Mouse (Mus musculus) lung, postnatal 0 days (tissue): ENCODE measurements at regions not wholly inside any gene's neighbourhood (a gene's known extent, or its start where the extent isn't known, plus 50 kb on each side); places are given as distances from the start of the nearest gene placed in this dataset.

Experiments
- CTCF ChIP-seq: IDR thresholded peaks from 2 replicates; pipeline ENCODE4 v1.5.1; 2016; ENCODE audit warnings: antibody characterized with exemption, mild to moderate bottlenecking
- EP300 ChIP-seq: IDR thresholded peaks from 2 replicates; pipeline ENCODE4 v1.6.1; 2016; ENCODE audit warnings: antibody characterized with exemption, mild to moderate bottlenecking, control low read depth

DNA sequence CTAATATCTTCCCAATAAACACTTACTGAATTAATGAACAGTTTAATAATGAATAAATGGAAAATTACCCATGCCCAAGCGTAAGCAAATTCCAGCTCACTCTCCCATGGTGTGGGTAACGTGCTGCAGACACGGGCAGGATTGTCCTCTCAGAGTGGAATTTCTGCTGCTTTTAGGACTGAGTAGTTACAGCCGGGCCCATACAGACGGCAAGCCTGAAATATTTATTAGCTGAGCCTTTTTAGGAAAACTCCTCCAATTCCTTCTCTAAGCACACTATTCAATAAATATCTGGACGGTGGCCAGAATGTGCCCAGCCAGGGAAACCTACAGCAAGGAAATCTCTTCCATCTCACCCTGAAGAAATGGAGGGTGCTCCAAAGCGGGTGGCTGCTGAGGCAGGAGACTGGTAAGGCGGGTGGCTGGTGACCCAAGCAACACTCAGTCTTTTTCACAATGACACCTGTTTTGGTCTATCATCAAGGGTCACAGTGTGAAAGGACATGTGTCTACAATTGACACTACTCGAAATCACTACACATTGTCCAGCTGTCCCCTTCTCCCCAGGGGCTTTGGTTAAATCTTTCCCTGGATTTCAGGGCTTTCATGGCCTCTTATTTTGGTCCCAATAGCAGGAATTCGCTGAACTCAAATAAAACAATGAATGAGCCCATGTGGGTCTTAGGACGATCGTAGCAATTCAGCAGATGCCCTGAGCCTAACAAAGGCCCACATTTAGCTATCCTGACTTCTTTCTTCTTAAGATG is 173.2 kb upstream of the Thbs1 start:
- no peak for TF ChIP-seq EP300
- no peak for TF ChIP-seq CTCF
